Mouse (Mus musculus) hindbrain, embryonic 11.5 days (tissue): Measurements from ENCODE around the gene Agpat4. TPM values are rescaled to one million over a fixed set of nuclear protein-coding genes. Genes with fewer than 3 reads are reported as not detected.
A peak's percentile ranks its signal among the peaks of the same experiment; 100 is the strongest.

ENCODE experiments used
- ATAC-seq: fragments of 200-750 bp; cut with Nextera tagmentation; 2 replicates; pipeline ENCODE4 v1.8.0; 2017; ENCODE audit warnings: mild to moderate bottlenecking, moderate TSS enrichment, moderate library complexity; ENCODE audit not compliant: low FRiP score
- DNase-seq: peaks from one replicate; pipeline ENCODE4 v3.0.0-alpha.2; 2015; ENCODE audit warnings: low spot score
- H3K27ac ChIP-seq: fragments of 300-500 bp; sonication (generic); 2 replicates; pipeline ENCODE4 v1.5.1; 2014; ENCODE audit warnings: mild to moderate bottlenecking, low read depth, low read length
- H3K27me3 ChIP-seq: fragments of 300-500 bp; sonication (generic); 2 replicates; pipeline ENCODE4 v1.6.1; 2014; ENCODE audit warnings: mild to moderate bottlenecking, low read length, moderate library complexity, mixed read lengths; ENCODE audit not compliant: control insufficient read depth, insufficient read depth
- H3K36me3 ChIP-seq: fragments of 300-500 bp; sonication (generic); 2 replicates; pipeline ENCODE4 v1.6.1; 2014; ENCODE audit warnings: mild to moderate bottlenecking, low read length, moderate library complexity, mixed read lengths; ENCODE audit not compliant: control insufficient read depth, insufficient read depth
- H3K4me1 ChIP-seq: fragments of 300-500 bp; sonication (generic); replicated peaks from 2 replicates; pipeline ENCODE4 v1.6.1; 2014; ENCODE audit warnings: low read length, mixed read lengths; ENCODE audit not compliant: control insufficient read depth, insufficient read depth
- H3K4me2 ChIP-seq: fragments of 300-500 bp; sonication (generic); replicated peaks from 2 replicates; pipeline ENCODE4 v1.6.1; 2014; ENCODE audit warnings: mild to moderate bottlenecking, low read depth, low read length
- H3K4me3 ChIP-seq: fragments of 300-500 bp; sonication (generic); 2 replicates; pipeline ENCODE4 v1.5.1; 2014; ENCODE audit warnings: low read depth, low read length
- H3K9ac ChIP-seq: fragments of 300-500 bp; sonication (generic); 2 replicates; pipeline ENCODE4 v1.6.1; 2014; ENCODE audit warnings: low read depth, low read length
- H3K9me3 ChIP-seq: fragments of 300-500 bp; sonication (generic); 2 replicates; pipeline ENCODE4 v1.6.1; 2016; ENCODE audit warnings: low read length; ENCODE audit not compliant: control insufficient read depth
- WGBS: fragments of 180-500 bp; shearing (Covaris S2); extraction: QIAGEN DNeasy Blood & Tissue Kit; methylation state at CpG from one replicate; pipeline ENCODE4 v1.1.7; 2014; 5-methylcytosine and 5-hydroxymethylcytosine counted together
- polyA plus RNA-seq: library from polyadenylated mRNA; unstranded; fragments of >200 nt; fragmentation: Nextera tagmentation; extraction: Ambion mirVana; gene quantifications from 2 replicates; pipeline ENCODE4 v1.2.1, GENCODE M21; 2014

Gene Agpat4
- polyA plus RNA-seq, 1 experiment from 2014 or later: 28.5 TPM

GRCm38 (mm10) chr17:12182702-12183485, 64.4 kb downstream of the Agpat4 start:
- H3K4me1 ChIP-seq: no peaks in the 10 kb centered on the region
- no peak overlapping the region for H3K9ac ChIP-seq
- no peaks in the 10 kb centered on the region for H3K9me3 ChIP-seq
- 76% methylated on average over 5 of the region's 5 CpGs for WGBS
- no peak overlapping the region for H3K27ac ChIP-seq
- DNase-seq: no peak
- no peaks in the 10 kb centered on the region for H3K27me3 ChIP-seq
- ATAC-seq: no peak
- no peaks in the 10 kb centered on the region for H3K36me3 ChIP-seq
- H3K4me3 ChIP-seq: no peak overlapping the region
- no peak overlapping the region for H3K4me2 ChIP-seq

GRCm38 (mm10) chr17:12184283-12184682, 65.8 kb downstream of the Agpat4 start:
- WGBS: 76% methylated on average over 8 of the region's 8 CpGs
- Histone ChIP-seq H3K9ac (no peak overlapping the region), H3K4me1 (no peaks in the 10 kb centered on the region), H3K36me3 (no peaks in the 10 kb centered on the region), H3K27ac (no peak overlapping the region), H3K4me2 (no peak overlapping the region), H3K4me3 (no peak overlapping the region), H3K27me3 (no peaks in the 10 kb centered on the region), H3K9me3 (no peaks in the 10 kb centered on the region)
- ATAC-seq (no peak), DNase-seq (no peak)

GRCm38 (mm10) chr17:12185855-12186254, 67.4 kb downstream of the Agpat4 start:
- H3K4me3 ChIP-seq: no peak overlapping the region
- no peak overlapping the region for H3K9ac ChIP-seq
- ATAC-seq (no peak), DNase-seq (no peak)
- no peaks in the 10 kb centered on the region for H3K9me3 ChIP-seq
- no peak overlapping the region for H3K27ac ChIP-seq
- no peaks in the 10 kb centered on the region for H3K36me3 ChIP-seq
- no peaks in the 10 kb centered on the region for H3K4me1 ChIP-seq
- no peak overlapping the region for H3K4me2 ChIP-seq
- 89% methylated on average over 4 of the region's 4 CpGs for WGBS
- no peaks in the 10 kb centered on the region for H3K27me3 ChIP-seq

- Histone ChIP-seq H3K4me3 (no peak overlapping the region), H3K4me1 (no peaks in the 10 kb centered on the region), H3K9me3 (no peaks in the 10 kb centered on the region), H3K9ac (no peak overlapping the region), H3K36me3 (no peaks in the 10 kb centered on the region), H3K27me3 (no peaks in the 10 kb centered on the region), H3K27ac (no peak overlapping the region), H3K4me2 (no peak overlapping the region)
- ATAC-seq (no peak), DNase-seq (no peak)
- whole genome bisulfite sequencing: 89% methylated on average over 3 of the region's 3 CpGs
These were observed 67.8 kb downstream of the Agpat4 start for GRCm38 (mm10) chr17:12186341-12186740.

- WGBS: 77% methylated on average over 1 of the region's 1 CpGs
- no peaks in the 10 kb centered on the region for H3K4me1 ChIP-seq
- H3K4me2 ChIP-seq: no peak overlapping the region
- DNase-seq: no peak
- no peak for ATAC-seq
- no peak overlapping the region for H3K4me3 ChIP-seq
- no peaks in the 10 kb centered on the region for H3K9me3 ChIP-seq
- H3K9ac ChIP-seq: no peak overlapping the region
- no peak overlapping the region for H3K27ac ChIP-seq
- no peaks in the 10 kb centered on the region for H3K36me3 ChIP-seq
- no peaks in the 10 kb centered on the region for H3K27me3 ChIP-seq
These were observed 69.3 kb downstream of the Agpat4 start for GRCm38 (mm10) chr17:12187782-12188181.

- Histone ChIP-seq H3K9ac (no peak overlapping the region), H3K4me3 (no peak overlapping the region), H3K4me1 (no peaks in the 10 kb centered on the region), H3K4me2 (no peak overlapping the region), H3K27ac (no peak overlapping the region), H3K9me3 (no peaks in the 10 kb centered on the region), H3K27me3 (no peaks in the 10 kb centered on the region), H3K36me3 (no peaks in the 10 kb centered on the region)
- DNase-seq: no peak
- 55% methylated on average over 5 of the region's 5 CpGs for WGBS
- ATAC-seq: no peak
These were observed 76.6 kb downstream of the Agpat4 start for GRCm38 (mm10) chr17:12195137-12195536.

GRCm38 (mm10) chr17:12195604-12196003, 77.1 kb downstream of the Agpat4 start:
- Histone ChIP-seq H3K4me1 (no peaks in the 10 kb centered on the region), H3K4me2 (no peak overlapping the region), H3K27me3 (no peaks in the 10 kb centered on the region), H3K27ac (0 out of 2 replicates have a peak overlapping the region, but pooled peaks have one; percentile 10), H3K9me3 (no peaks in the 10 kb centered on the region), H3K9ac (0 out of 2 replicates have a peak overlapping the region, but pooled peaks have one; percentile 11), H3K4me3 (no peak overlapping the region), H3K36me3 (no peaks in the 10 kb centered on the region)
- ATAC-seq (no peak), DNase-seq (no peak)
- 80% methylated on average over 10 of the region's 10 CpGs for WGBS

- H3K4me1 ChIP-seq: peaks cover 2% of the 10 kb centered on the region; the same call in 1 of the 2 replicates
- 93% methylated on average over 4 of the region's 4 CpGs for WGBS
- no peak overlapping the region for H3K27ac ChIP-seq
- no peaks in the 10 kb centered on the region for H3K9me3 ChIP-seq
- H3K9ac ChIP-seq: no peak overlapping the region
- ATAC-seq (no peak), DNase-seq (no peak)
- H3K4me2 ChIP-seq: no peak overlapping the region
- H3K27me3 ChIP-seq: no peaks in the 10 kb centered on the region
- H3K36me3 ChIP-seq: no peaks in the 10 kb centered on the region
- H3K4me3 ChIP-seq: no peak overlapping the region
These were observed 81.4 kb downstream of the Agpat4 start for GRCm38 (mm10) chr17:12199933-12200332.

GRCm38 (mm10) chr17:12201086-12201485, 82.6 kb downstream of the Agpat4 start:
- WGBS: 95% methylated on average over 1 of the region's 1 CpGs
- H3K36me3 ChIP-seq: no peaks in the 10 kb centered on the region
- H3K4me3 ChIP-seq: no peak overlapping the region
- no peaks in the 10 kb centered on the region for H3K9me3 ChIP-seq
- H3K27ac ChIP-seq: no peak overlapping the region
- DNase-seq: no peak
- H3K4me2 ChIP-seq: no peak overlapping the region
- no peak for ATAC-seq
- peaks cover 6% of the 10 kb centered on the region; the same call in 1 of the 2 replicates for H3K4me1 ChIP-seq
- H3K27me3 ChIP-seq: no peaks in the 10 kb centered on the region
- no peak overlapping the region for H3K9ac ChIP-seq
